Mouse (Mus musculus) gastrocnemius, postnatal 4 days (tissue): ENCODE data around the gene Mios. TPM values are rescaled to one million over a fixed set of nuclear protein-coding genes. Genes with fewer than 3 reads are reported as not detected.

Experiments
- DNase-seq, 2 experiments: peaks; one replicate each; pipeline ENCODE4 v3.0.0; 2021 to 2022; ENCODE audit warnings: low spot score in 2 of 2, mixed read lengths in 2 of 2
- total RNA-seq, 2 experiments: library from RNA; stranded (reverse); gene quantifications; 2 replicates each; pipeline ENCODE4 v1.2.3; 2021

Mios gene
- total RNA-seq, 2 experiments from 2014 or later = 17.9 to 21.4 TPM

DNA sequence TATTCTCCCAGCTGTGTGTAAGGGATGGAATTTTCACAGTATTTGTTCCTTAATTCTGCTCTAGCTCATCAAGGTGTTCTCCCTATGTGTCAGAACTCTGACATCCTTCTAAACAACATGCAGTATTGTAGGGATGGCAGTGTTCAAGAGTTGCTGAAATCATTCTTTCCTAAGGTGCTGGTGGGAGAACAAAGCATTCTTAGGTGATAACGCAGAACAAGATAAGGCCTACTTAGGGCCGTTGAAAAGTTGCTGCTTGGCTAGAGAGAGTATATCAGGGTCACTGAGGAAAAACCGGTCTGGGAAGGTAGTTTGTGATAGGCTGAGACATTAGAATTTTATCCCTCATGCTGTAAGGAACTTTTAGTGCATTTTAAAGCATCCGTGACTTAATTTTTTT lies 67.4 kb downstream of the Mios start:
- no peak for DNase-seq

DNA sequence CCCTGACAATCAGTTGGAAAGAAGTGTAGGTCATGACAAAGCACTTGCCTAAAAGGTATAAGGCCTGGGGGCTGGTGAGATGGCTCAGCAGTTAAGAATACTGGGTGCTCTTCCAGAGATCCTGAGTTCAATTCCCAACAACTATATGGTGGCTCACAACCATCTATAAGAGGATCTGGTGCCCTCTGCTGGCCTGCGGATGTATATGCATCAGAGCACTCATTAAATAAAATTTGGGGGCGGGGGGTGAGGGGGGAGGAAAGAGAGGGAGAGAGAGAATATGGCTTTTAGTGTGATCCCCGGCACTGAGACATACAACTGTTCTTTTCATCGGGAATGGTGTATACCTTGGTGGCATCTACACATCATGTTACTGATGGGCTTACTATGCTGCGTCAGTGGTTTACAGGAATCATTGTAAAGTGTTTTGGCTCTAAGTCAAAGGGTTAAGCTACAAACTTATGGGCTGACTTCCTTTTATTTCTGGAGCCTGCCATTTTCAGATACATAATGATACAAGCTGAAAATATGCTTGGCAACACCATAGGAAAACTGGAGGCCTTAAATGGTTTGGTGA lies 69.5 kb downstream of the Mios start:
- no peak for DNase-seq

DNA sequence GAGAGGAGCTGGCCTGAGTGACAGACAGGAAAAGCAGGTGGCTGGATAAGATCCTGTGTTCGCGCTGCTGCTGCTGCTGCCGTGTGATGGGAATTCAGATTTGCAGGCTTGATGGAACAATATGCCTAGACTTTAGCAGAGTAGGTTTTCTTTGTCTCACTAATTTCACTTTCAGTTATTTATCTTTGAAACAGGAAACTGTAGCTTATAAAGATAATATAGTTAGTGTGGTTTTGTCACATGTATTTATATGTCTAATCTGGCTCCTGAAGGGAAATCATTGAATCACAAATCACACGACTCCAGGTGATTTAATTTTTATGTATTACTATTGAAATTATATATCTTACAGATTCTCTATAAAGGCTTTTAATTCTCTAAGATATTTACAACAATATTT lies 74.2 kb downstream of the Mios start:
- no peak for DNase-seq

DNA sequence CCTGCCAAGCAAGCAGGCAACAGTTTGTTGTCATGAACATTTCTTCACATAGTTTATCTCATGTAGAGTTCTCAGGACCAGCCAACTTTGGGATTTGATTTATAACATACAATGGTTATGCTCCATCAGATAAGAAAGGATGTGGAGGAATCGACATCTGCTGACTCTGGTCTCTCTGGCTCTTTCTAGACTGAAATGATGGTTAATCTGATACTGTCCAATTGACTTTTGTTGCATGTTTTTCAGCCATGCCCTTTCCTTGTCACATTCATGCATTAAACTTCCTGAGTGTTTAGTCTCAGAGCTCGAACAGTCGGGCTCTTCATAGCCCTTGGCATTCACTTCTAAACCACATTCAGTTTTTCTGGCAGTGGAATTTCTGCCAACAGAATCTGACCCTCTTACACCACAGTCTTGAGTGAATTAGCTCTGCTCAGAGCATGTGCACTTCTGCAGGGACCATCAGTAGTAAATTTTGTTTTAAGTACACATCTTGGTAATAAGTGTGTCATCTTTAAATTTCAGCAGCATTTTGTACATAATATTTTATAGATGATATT lies 76.5 kb downstream of the Mios start:
- no peak for DNase-seq

Other genes with a start within 250 kb of the Mios start
- gene Col28a1, start 16.6 kb upstream of the Mios start, total RNA-seq = 1 to 10 TPM; 3.6 TPM
- 10 to 100 TPM; 22.7 to 25.0 TPM for gene Rpa3, start 50.0 kb downstream of the Mios start, total RNA-seq
- 10 to 100 TPM; 11.7 to 13.4 TPM for gene Umad1, start 50.1 kb downstream of the Mios start, total RNA-seq
- not detected for gene Gm45062, start 50.2 kb downstream of the Mios start, total RNA-seq